Comparison of ENCODE assay signal across 7 mouse cellular contexts in genomic region chr1:180195703-180196381, GRCm38 (mm10). TPM values are rescaled to one million over a fixed set of nuclear protein-coding genes. Genes with fewer than 3 reads are reported as not detected.
DNase-seq lines count a peak whose midpoint lies in the region; ATAC-seq lines count a peak whose summit lies in the region.

No protein-coding gene starts in this region.

- peak overlapping the region; percentile 73 for H3K4me3 ChIP-seq in intestine, embryonic 16.5 days (ENCODE audit: low read length)
- H3K4me3 ChIP-seq in midbrain, embryonic 11.5 days (ENCODE audit: low read depth, low read length): peak overlapping the region; percentile 58

- intact Hi-C loops in gastrocnemius, postnatal 36 days (cut with DNase I): no loop called here
- intact Hi-C loops in left cerebral cortex, postnatal 36 days (cut with DNase I): no loop called here

- H3K4me2 ChIP-seq in intestine, embryonic 16.5 days (ENCODE audit: low read depth, low read length): peak overlapping the region; percentile 84
- H3K4me2 ChIP-seq in midbrain, embryonic 11.5 days: peak overlapping the region; percentile 96

- WGBS in intestine, embryonic 16.5 days: under 1% methylated on average over 57 of the region's 57 CpGs
- under 1% methylated on average over 53 of the region's 57 CpGs for WGBS in midbrain, embryonic 11.5 days

- H3K9me3 ChIP-seq in intestine, embryonic 16.5 days (ENCODE audit: control insufficient read depth, low read length): no peaks in the 10 kb centered on the region
- H3K9me3 ChIP-seq in midbrain, embryonic 11.5 days (ENCODE audit: control insufficient read depth, low read length): no peaks in the 10 kb centered on the region

- H3K36me3 ChIP-seq in intestine, embryonic 16.5 days (ENCODE audit: control insufficient read depth, insufficient read depth, low read length): no peaks in the 10 kb centered on the region
- no peaks in the 10 kb centered on the region for H3K36me3 ChIP-seq in midbrain, embryonic 11.5 days (ENCODE audit: control insufficient read depth, insufficient read depth, low read length)

- peak overlapping the region; percentile 72 for H3K9ac ChIP-seq in intestine, embryonic 16.5 days (ENCODE audit: low read depth, low read length)
- peak overlapping the region; percentile 44 for H3K9ac ChIP-seq in midbrain, embryonic 11.5 days (ENCODE audit: low read length)

- peak; percentile 99 for ATAC-seq in intestine, embryonic 16.5 days
- ATAC-seq in midbrain, embryonic 11.5 days (ENCODE audit: low FRiP score): peak; percentile 100

- 0 out of 2 replicates have a peak overlapping the region, but pooled peaks have one; percentile 3 for H3K27ac ChIP-seq in intestine, embryonic 16.5 days (ENCODE audit: low read length)
- no peak overlapping the region for H3K27ac ChIP-seq in midbrain, embryonic 11.5 days (ENCODE audit: low read depth, low read length)

- no peaks in the 10 kb centered on the region for H3K27me3 ChIP-seq in intestine, embryonic 16.5 days (replicated peaks; ENCODE audit: control insufficient read depth, insufficient read depth, low read length)
- H3K27me3 ChIP-seq in midbrain, embryonic 11.5 days (ENCODE audit: control insufficient read depth, insufficient read depth, low read length): no peaks in the 10 kb centered on the region

- H3K4me1 ChIP-seq in intestine, embryonic 16.5 days (ENCODE audit: control insufficient read depth, insufficient read depth, low read length): peaks cover 19% of the 10 kb centered on the region
- peaks cover 4% of the 10 kb centered on the region; the same call in 1 of the 2 replicates for H3K4me1 ChIP-seq in midbrain, embryonic 11.5 days (ENCODE audit: control insufficient read depth, insufficient read depth, low read length)

- DNase-seq in adrenal gland, adult 2 months: peak; percentile 99
- peak; percentile 92 for DNase-seq in embryo, embryonic 11.5 days (ENCODE audit: low read depth, low spot score)
- DNase-seq in gastrocnemius, postnatal 36 days: peak; percentile 96 to 97
- peak; percentile 97 to 98 for DNase-seq in left cerebral cortex, postnatal 36 days (ENCODE audit: low spot score in 2 of 2)
- peak; percentile 99 for DNase-seq in midbrain, embryonic 11.5 days (ENCODE audit: low spot score, missing footprints)
- DNase-seq in skeletal muscle tissue, adult 2 months (ENCODE audit: low read depth, low spot score): peak; percentile 99

RNA-seq across cellular contexts. Expression of gene Coq8a, which starts 3.6 kb away (rescaled TPM):
- total RNA-seq in adrenal gland, adult 2 months (2021): 100 to 1,000 TPM; 290 to 315 TPM
- polyA plus RNA-seq in adrenal gland, adult 2 months (2012; rRNA removed): 141 and 188 TPM in 2 replicates
- 1,000 to 10,000 TPM in 1 of 2 experiments, 100 to 1,000 TPM in 1; 793 to 1,026 TPM for total RNA-seq in gastrocnemius, postnatal 36 days (2021)
- 24.8 and 30.4 TPM in 2 replicates for polyA plus RNA-seq in intestine, embryonic 16.5 days (2015; fragmentation: Nextera tagmentation; extraction: Ambion mirVana)
- 10 to 100 TPM; 40.5 to 58.9 TPM for total RNA-seq in left cerebral cortex, postnatal 36 days (2021)
- 0.93 and 1.8 TPM in 2 replicates for polyA plus RNA-seq in midbrain, embryonic 11.5 days (2014; fragmentation: Nextera tagmentation; extraction: Ambion mirVana)

Comparison
In these comparisons a context has a peak if more than half of its experiments do, and no peak if none do; other contexts are left out.
1. RNA of gene Coq8a, which starts 3.6 kb away (total RNA-seq): 793 to 1,026 TPM in gastrocnemius, postnatal 36 days and 290 to 315 TPM in adrenal gland, adult 2 months; 40.5 to 58.9 TPM in left cerebral cortex, postnatal 36 days; every median in the first group is over 4 times any median in the second.
2. Peak in every context shown above with its lines, with median percentiles within 50 percentile points of each other: DNase-seq.